Mouse (Mus musculus) gastrocnemius, adult 8-10 months (tissue): Measurements from ENCODE around the gene Grcc10. TPM values are rescaled to one million over a fixed set of nuclear protein-coding genes. Genes with fewer than 3 reads are reported as not detected.

Experiments
- DNase-seq, 2 experiments: peaks; one replicate each; pipeline ENCODE4 v3.0.0; 2022; ENCODE audit warnings: low spot score in 2 of 2
- total RNA-seq, 4 experiments: library from RNA; stranded (reverse); gene quantifications; 2 replicates each; pipeline ENCODE4 v1.2.4; 2022

Gene Grcc10
- total RNA-seq, 4 experiments from 2014 or later, result 146 to 173 (median 164) TPM

GRCm38 (mm10) chr6:124757351-124757880, 16.2 kb upstream of the Grcc10 start:
- DNase-seq, result no peak

- DNase-seq, result peak; percentile 63 to 71
Observed at GRCm38 (mm10) chr6:124756652-124757350, 15.6 kb upstream of the Grcc10 start.

- DNase-seq, result peak in 1 of 2 experiments; percentile 56
Observed at GRCm38 (mm10) chr6:124755831-124756595, 14.8 kb upstream of the Grcc10 start, which contains the start of the genes Gm45234 and Atn1. Gm45234 (minus strand) TSS chr6:124756021. Atn1 (minus strand) TSS chr6:124756524.

- no peak for DNase-seq
Observed at GRCm38 (mm10) chr6:124755306-124755705, 14.1 kb upstream of the Grcc10 start.

- no peak for DNase-seq
Observed at GRCm38 (mm10) chr6:124753861-124754260, 12.7 kb upstream of the Grcc10 start.

GRCm38 (mm10) chr6:124750405-124750804, 9.2 kb upstream of the Grcc10 start:
- no peak for DNase-seq

GRCm38 (mm10) chr6:124746654-124747632, 5.8 kb upstream of the Grcc10 start:
- DNase-seq, result no peak

- DNase-seq, result no peak
Observed at GRCm38 (mm10) chr6:124746296-124746605, 5.1 kb upstream of the Grcc10 start.

- DNase-seq, result peak; percentile 87 to 93
Observed at GRCm38 (mm10) chr6:124745490-124746295, 4.5 kb upstream of the Grcc10 start.

- DNase-seq, result peak in 1 of 2 experiments; percentile 21
Observed at GRCm38 (mm10) chr6:124744755-124745321, 3.7 kb upstream of the Grcc10 start.

- no peak for DNase-seq
Observed at GRCm38 (mm10) chr6:124743647-124744046, 2.5 kb upstream of the Grcc10 start.

GRCm38 (mm10) chr6:124742839-124743514, 1.8 kb upstream of the Grcc10 start:
- no peak for DNase-seq

GRCm38 (mm10) chr6:124741842-124742241, 668 bp upstream of the Grcc10 start:
- no peak for DNase-seq

- no peak for DNase-seq
Observed at GRCm38 (mm10) chr6:124740211-124740887, 825 bp downstream of the Grcc10 start.

GRCm38 (mm10) chr6:124739231-124739796, 1.9 kb downstream of the Grcc10 start:
- no peak for DNase-seq

- no peak for DNase-seq
Observed at GRCm38 (mm10) chr6:124738511-124739023, 2.6 kb downstream of the Grcc10 start, which contains the start of gene Ptpn6. Ptpn6 (minus strand) TSS chr6:124738714.

- no peak for DNase-seq
Observed at GRCm38 (mm10) chr6:124737040-124737439, 4.1 kb downstream of the Grcc10 start.

- no peak for DNase-seq
Observed at GRCm38 (mm10) chr6:124734417-124734816, 6.8 kb downstream of the Grcc10 start.
